Mouse (Mus musculus) brain, embryonic 14.5 days (tissue): ENCODE results near the gene Spen.

ENCODE experiments used
- CTCF ChIP-seq: fragments of 200-500 bp; IDR thresholded peaks from 2 replicates; pipeline ENCODE4 v1.5.1; 2012; ENCODE audit warnings: inconsistent platforms, mild to moderate bottlenecking, moderate library complexity, borderline replicate concordance; ENCODE audit not compliant: insufficient read depth, insufficient read length; ENCODE audit errors: extremely low read depth
- POLR2A ChIP-seq: fragments of 200-500 bp; IDR thresholded peaks from 2 replicates; pipeline ENCODE4 v1.6.1; 2012; ENCODE audit warnings: mild to moderate bottlenecking, inconsistent platforms, borderline replicate concordance; ENCODE audit not compliant: poor library complexity, insufficient read depth, insufficient read length, severe bottlenecking; ENCODE audit errors: extremely low read depth

DNA sequence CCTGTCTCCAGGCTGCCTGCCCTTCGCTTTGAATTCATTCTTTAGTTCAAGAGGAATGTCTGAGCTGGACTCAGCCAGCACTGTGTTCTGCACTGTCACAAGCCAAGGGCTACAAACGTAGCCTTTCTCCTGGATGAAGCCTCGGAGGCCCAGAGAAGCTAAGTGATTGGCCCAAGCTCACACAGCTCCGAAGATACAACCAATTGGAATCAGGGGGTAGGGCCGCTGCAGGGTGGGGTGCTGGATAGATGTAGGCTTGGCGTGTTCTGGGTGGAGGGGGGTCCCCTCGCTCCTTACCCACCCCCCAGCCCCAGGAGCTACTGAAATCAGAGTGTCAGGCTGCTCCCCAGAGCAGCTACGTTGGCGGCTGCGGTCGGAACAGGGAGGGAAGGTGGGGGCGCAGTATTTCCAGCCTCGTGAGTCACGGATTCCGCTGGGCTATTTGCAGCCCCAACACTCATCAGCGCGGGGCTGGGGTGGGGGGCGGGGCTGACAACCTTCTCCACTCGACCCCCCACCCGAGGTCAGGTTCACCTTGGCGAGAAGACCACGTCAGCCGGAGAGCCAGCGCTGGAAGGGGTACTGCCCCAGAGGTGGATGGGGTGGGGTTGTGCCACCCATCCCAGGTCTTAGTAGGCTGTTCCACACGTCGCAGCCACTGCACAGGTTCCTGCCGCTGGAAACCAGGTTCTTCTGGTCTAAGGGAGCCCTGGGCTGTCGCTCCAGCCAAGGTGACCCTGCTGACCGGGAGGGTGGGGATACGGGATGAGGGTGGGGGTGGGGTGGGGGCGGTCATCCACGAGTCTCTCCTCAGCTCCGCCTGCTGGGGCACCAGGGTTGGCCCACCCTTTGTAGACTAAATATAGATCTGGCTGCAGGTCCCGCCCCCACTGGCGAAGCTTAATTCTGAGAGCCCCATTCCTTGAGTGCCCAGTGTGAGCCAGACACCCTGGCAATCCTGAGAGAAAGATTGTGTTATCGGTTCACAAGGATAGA lies 112.6 kb downstream of the Spen start:
- TF ChIP-seq POLR2A (no peak), CTCF (no peak)
